Mouse (Mus musculus): ENCODE measurements around the gene Asb18. TPM values are rescaled to one million over a fixed set of nuclear protein-coding genes. Genes with fewer than 3 reads are reported as not detected.
A peak's percentile ranks its signal among the peaks of the same experiment; 100 is the strongest.

Gene Asb18
- total RNA-seq, 2 experiments from 2014 or later, result not detected

- no peak for ATAC-seq (ENCODE audit: poor library complexity, severe bottlenecking)
These were observed 79.9 kb downstream of the Asb18 start for GRCm38 (mm10) chr1:89934316-89935260.

GRCm38 (mm10) chr1:89933786-89934185, 80.7 kb downstream of the Asb18 start:
- no peak for ATAC-seq (ENCODE audit: poor library complexity, severe bottlenecking)

DNA sequence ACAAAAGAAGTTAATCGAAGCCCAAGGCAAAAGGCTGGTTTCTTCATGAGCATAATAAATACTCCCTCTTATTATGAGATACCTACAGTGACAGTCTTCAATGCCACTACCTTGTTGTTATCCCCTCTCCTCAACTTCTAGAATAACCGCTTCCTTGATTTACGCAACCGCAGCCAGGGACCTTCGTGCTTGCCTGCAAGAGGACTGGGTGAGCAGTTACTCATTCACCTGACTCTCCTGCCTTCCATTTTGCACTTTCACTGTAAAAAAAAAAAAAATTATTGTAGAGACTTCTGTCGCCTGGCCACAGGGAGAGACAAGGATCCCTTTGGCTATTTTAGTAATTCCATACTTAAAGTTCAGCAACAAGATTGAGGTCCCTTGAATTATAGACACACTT, 81.4 kb downstream of the Asb18 start:
- no peak for ATAC-seq (ENCODE audit: poor library complexity, severe bottlenecking)

- no peak for ATAC-seq (ENCODE audit: poor library complexity, severe bottlenecking)
These were observed 81.8 kb downstream of the Asb18 start for GRCm38 (mm10) chr1:89932616-89933015.

GRCm38 (mm10) chr1:89932021-89932423, 82.4 kb downstream of the Asb18 start:
- no peak for ATAC-seq (ENCODE audit: poor library complexity, severe bottlenecking)

- peak; percentile 29 for ATAC-seq (ENCODE audit: poor library complexity, severe bottlenecking)
These were observed 83.3 kb downstream of the Asb18 start, which contains the start of gene Gbx2 for GRCm38 (mm10) chr1:89931120-89931519. Gbx2 (minus strand) TSS chr1:89931179.

DNA sequence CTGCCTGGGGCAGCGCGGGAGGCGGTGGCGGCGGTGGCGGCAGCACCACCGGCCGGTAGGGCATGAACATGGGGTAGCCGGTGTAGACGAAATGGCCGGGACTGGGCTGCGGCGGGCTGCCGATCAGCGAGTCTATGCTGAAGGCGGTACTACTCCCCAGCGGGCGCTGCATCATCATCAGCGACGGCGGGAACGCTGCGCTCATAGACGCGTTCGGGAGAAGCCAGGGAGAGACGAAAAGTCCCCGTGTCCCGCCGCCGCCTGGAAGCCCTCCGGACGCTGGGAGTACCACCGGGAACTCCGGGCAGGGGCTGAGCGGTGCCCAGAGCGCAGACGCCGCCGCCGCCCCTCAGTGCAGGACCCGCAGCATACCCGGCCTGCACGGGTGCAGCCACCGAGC, 83.9 kb downstream of the Asb18 start:
- no peak for ATAC-seq (ENCODE audit: poor library complexity, severe bottlenecking)

- ATAC-seq (ENCODE audit: poor library complexity, severe bottlenecking), result no peak
These were observed 84.6 kb downstream of the Asb18 start for GRCm38 (mm10) chr1:89929721-89930505.

DNA sequence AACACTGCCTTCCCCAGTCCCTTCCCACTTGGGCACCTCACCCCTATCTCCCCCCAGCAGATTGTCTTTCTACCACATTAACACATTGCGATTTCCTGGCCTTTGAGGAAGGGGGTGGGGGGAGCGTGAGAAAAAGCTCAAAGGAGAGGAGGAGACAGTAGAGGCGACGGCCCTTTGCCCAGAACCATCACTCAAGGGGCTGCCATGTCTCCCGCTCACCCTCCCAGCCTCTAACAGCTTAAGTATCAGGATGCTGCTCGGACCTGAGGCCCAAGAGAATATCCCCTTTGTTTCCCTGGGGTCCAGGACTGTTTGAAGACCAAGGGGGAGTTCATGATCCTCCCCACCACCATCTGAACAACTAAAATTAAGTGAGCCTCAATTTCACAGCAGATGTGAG, 85.3 kb downstream of the Asb18 start:
- ATAC-seq (ENCODE audit: poor library complexity, severe bottlenecking), result no peak

GRCm38 (mm10) chr1:89928676-89929075, 85.8 kb downstream of the Asb18 start:
- no peak for ATAC-seq (ENCODE audit: poor library complexity, severe bottlenecking)

- ATAC-seq (ENCODE audit: poor library complexity, severe bottlenecking), result peak; percentile 23; the same call in 1 of the 2 replicates
These were observed 87.3 kb downstream of the Asb18 start for GRCm38 (mm10) chr1:89927061-89927661.

- no peak for ATAC-seq (ENCODE audit: poor library complexity, severe bottlenecking)
These were observed 87.8 kb downstream of the Asb18 start for GRCm38 (mm10) chr1:89926583-89927060.

- ATAC-seq (ENCODE audit: poor library complexity, severe bottlenecking), result no peak
These were observed 88.8 kb downstream of the Asb18 start for GRCm38 (mm10) chr1:89925501-89926190.

DNA sequence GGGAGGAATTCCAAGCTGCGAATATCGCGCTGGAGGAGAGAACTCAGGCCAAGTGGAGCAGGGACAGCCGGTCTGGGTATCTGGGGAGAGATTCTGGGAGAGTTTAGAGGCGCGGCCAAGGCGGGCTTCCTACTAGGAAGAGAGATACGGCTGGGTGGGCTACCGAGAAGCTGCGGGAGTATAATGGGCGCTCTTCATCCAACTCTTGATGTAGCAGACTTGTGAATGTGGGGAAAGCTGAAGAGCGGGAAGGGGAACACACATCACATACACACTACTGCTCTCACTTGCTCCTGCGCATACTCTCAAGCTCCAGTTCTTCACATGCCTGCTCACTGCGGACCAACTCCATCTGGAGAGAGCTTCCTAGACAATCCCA, 90.8 kb downstream of the Asb18 start:
- ATAC-seq (ENCODE audit: poor library complexity, severe bottlenecking), result no peak

- no peak for ATAC-seq (ENCODE audit: poor library complexity, severe bottlenecking)
These were observed 91.4 kb downstream of the Asb18 start for GRCm38 (mm10) chr1:89922883-89923641.

DNA sequence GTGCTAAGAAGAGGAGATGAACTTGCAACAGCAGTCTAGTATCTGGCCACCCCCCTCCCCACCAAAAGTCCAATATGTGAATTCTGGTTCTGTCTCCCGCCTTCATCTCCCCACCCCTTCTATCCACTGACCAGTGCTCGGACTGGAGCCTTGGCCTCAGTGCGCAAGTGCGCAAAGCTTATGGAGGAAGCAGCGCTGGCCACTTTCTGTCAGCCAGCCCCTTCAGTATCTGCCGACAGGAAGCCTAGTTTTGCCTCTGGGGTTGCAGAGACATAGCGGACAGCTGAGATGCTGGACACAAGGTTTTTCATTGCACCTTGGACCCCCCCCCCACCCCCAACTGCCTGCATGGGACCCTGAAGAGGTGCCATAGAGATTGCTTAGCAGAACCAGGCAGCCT, 92.2 kb downstream of the Asb18 start:
- no peak for ATAC-seq (ENCODE audit: poor library complexity, severe bottlenecking)

- no peak for ATAC-seq (ENCODE audit: poor library complexity, severe bottlenecking)
These were observed 92.7 kb downstream of the Asb18 start for GRCm38 (mm10) chr1:89921806-89922205.

DNA sequence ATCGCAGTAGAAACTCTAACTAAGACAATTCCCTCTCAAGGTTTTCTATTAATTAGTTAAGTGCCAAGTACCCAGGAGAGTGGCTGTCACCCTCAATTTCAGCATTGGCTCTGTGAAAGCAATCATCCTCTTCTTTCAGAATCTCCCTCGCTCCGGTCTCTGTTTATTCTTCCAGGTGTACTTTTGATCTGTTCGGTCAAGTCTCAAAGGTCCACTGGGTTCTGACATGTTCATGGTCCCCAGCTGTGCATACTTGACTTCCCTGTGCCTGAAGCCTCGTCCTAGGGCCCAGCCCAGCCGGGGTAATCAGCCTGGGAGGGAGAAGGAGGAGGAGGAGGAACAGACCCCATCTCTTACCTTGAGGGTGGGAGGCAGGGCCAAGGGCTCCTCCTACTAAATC, 95.3 kb downstream of the Asb18 start:
- no peak for ATAC-seq (ENCODE audit: poor library complexity, severe bottlenecking)

DNA sequence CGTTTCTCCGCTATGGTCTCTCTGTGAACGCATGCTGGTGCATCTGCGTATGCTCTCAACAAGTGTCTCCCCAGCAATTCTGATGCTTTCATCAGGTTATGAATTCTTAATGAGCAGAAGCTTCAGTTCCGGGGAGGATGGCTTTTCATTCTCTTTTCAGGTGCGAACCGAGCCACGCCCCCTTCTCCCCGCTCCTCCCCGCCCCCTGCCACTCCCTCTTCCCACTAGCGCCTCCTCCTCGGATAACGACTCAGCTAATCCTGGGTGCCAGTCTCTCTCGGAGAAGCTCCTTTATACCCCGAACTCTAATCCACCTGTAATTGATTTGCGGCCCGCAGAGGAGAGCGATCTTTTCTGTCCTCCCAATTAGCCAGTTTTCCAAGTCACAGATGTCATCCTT, 96.4 kb downstream of the Asb18 start:
- no peak for ATAC-seq (ENCODE audit: poor library complexity, severe bottlenecking)

DNA sequence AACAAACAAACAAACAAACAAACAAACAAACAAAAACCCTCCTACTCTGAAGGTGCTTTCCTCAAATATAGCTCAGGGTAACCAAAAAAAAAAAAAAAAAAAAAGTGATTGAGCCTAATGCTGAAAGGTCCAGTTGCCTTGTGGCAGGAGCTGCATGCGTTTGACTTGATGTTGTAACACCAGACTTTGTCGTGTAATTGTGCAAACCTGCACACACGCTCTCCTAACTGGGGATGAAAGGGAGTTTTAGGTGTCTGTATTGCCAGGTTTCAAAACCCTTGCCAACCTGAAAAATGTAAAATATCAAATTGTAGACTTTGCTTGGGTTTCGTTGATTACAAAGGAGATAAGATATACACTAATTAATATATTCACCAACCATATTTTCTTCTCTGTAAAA, 100.9 kb downstream of the Asb18 start:
- no peak for ATAC-seq (ENCODE audit: poor library complexity, severe bottlenecking)

All from megakaryocyte, adult 5-6 weeks (primary cell).